Comparison of ENCODE assay signal across 9 mouse cellular contexts in the genomic region with DNA sequence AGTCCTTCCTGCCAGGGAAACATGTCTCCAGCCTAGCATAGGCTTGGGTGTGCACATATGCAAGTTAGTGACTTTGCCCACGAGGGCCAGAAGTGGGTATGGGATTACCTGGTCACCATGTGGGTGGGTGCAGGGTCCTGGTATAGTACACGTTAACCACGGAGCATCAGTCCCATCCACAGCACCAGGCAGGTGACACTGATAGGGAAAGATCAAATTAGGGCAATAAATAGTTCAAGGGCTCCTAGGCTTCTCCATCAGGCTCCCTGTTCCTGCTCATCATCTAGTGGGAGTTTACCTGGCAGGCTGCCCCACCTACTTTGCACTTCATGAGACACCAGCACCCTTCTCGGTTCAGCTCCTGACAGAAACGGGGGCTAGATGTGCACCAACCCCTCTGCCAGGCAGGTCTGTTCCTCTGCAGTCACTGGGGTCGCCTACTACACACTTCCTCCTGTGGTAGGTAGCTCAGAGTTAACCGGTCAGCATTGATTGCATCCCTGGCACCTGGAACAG. TPM values are rescaled to one million over a fixed set of nuclear protein-coding genes. Genes with fewer than 3 reads are reported as not detected.
A peak's percentile ranks its signal among the peaks of the same experiment; 100 is the strongest.
DNase-seq lines count a peak whose midpoint lies in the region; ATAC-seq lines count a peak whose summit lies in the region.
"Had no signal": no experiment of that assay in that cellular context is flagged by ENCODE, and none has a peak within 500 bp of the region (broad histone marks: within the 10 kb centered on the region; RNA-seq: fewer than 3 reads in every experiment).

No protein-coding gene starts in this region.

- DNase-seq in cerebellum, adult 9-10 months, result peak; percentile 73
- no peak for DNase-seq in cerebellum, postnatal 4 days (ENCODE audit: low spot score in 2 of 2)
- DNase-seq in testis, postnatal 10 days (ENCODE audit: low spot score), result peak; percentile 63
- DNase-seq in testis, postnatal 14 days (ENCODE audit: low spot score), result no peak
- DNase-seq in limb, embryonic 11.5 days (ENCODE audit: low spot score), result no peak
- no peak for DNase-seq in retina, embryonic 14.5 days (ENCODE audit: low spot score)
- DNase-seq in urinary bladder, postnatal 25 days (ENCODE audit: low spot score), result no peak
- no peak for DNase-seq in kidney, adult 11 months

- no peaks in the 10 kb centered on the region for H3K9me3 ChIP-seq in limb, embryonic 11.5 days (ENCODE audit: control insufficient read depth, low read length)

- 44% methylated on average over 7 of the region's 7 CpGs for WGBS in limb, embryonic 11.5 days

- H3K4me3 ChIP-seq in limb, embryonic 11.5 days (ENCODE audit: low read depth, low read length), result no peak overlapping the region; the same call in 1 of the 2 replicates

- peaks cover 20% of the 10 kb centered on the region for H3K27me3 ChIP-seq in limb, embryonic 11.5 days (ENCODE audit: control insufficient read depth, insufficient read depth, low read length)

- no peak overlapping the region for H3K27ac ChIP-seq in limb, embryonic 11.5 days (replicated peaks; ENCODE audit: low read depth, low read length)
- H3K27ac ChIP-seq: stomach, postnatal 0 days had no signal

- H3K4me1 ChIP-seq in limb, embryonic 11.5 days (ENCODE audit: control insufficient read depth, insufficient read depth, low read length), result peaks cover 29% of the 10 kb centered on the region

- no peak for ATAC-seq in limb, embryonic 11.5 days (ENCODE audit: insufficient number of reproducible peaks, low FRiP score, low TSS enrichment, low read depth)

- H3K9ac ChIP-seq in limb, embryonic 11.5 days (ENCODE audit: low read length), result no peak overlapping the region

- H3K36me3 ChIP-seq in limb, embryonic 11.5 days (ENCODE audit: control insufficient read depth, insufficient read depth, low read length), result peaks cover 14% of the 10 kb centered on the region; the same call in 1 of the 2 replicates

- H3K4me2 ChIP-seq in limb, embryonic 11.5 days (ENCODE audit: low read depth, severe bottlenecking), result peak overlapping the region; percentile 2; the same call in 1 of the 2 replicates

RNA-seq across cellular contexts. Expression of a gene that starts 0.9 kb away (rescaled TPM):
- 4.5 and 5.0 TPM in 2 replicates for polyA plus RNA-seq in limb, embryonic 11.5 days (2014; fragmentation: Nextera tagmentation; extraction: Ambion mirVana)

RNA-seq across cellular contexts. Expression of a gene that starts 2.6 kb away (rescaled TPM):
- polyA plus RNA-seq in limb, embryonic 11.5 days (2014; fragmentation: Nextera tagmentation; extraction: Ambion mirVana), result 1,071 TPM in 2 replicates

RNA-seq across cellular contexts. Expression of a gene that starts 25.5 kb away (rescaled TPM):
- 38.1 and 45.0 TPM in 2 replicates for polyA plus RNA-seq in limb, embryonic 11.5 days (2014; fragmentation: Nextera tagmentation; extraction: Ambion mirVana)

RNA-seq across cellular contexts. Expression of a gene that starts 33.6 kb away (rescaled TPM):
- 51.7 and 55.6 TPM in 2 replicates for polyA plus RNA-seq in limb, embryonic 11.5 days (2014; fragmentation: Nextera tagmentation; extraction: Ambion mirVana)

RNA-seq across cellular contexts. Expression of a gene that starts 34.0 kb away (rescaled TPM):
- 18.9 and 20.1 TPM in 2 replicates for polyA plus RNA-seq in limb, embryonic 11.5 days (2014; fragmentation: Nextera tagmentation; extraction: Ambion mirVana)

Comparison
In these comparisons a context has a peak if more than half of its experiments do, and no peak if none do; other contexts are left out.
1. DNase-seq: peak in cerebellum, adult 9-10 months (single experiment) and testis, postnatal 10 days (single experiment); none in cerebellum, postnatal 4 days (0 of 2), testis, postnatal 14 days (single experiment), limb, embryonic 11.5 days (single experiment), retina, embryonic 14.5 days (single experiment), urinary bladder, postnatal 25 days (single experiment) and kidney, adult 11 months (single experiment).